Mouse (Mus musculus): ENCODE results near the gene Stpg4.

Gene Stpg4

GRCm38 (mm10) chr17:87458911-87459749, 31.6 kb upstream of the Stpg4 start:
- DNase-seq (ENCODE audit: low read depth, low spot score) = peak; percentile 71
- H3K36me3 ChIP-seq (ENCODE audit: control insufficient read depth, insufficient read depth, low read length, poor library complexity, severe bottlenecking) = no peaks in the 10 kb centered on the region
- H3K27me3 ChIP-seq (ENCODE audit: control insufficient read depth, insufficient read depth, low read length, poor library complexity, severe bottlenecking) = no peaks in the 10 kb centered on the region; the same call in none of the 2 replicates

- DNase-seq (ENCODE audit: low read depth, low spot score) = no peak
- no peaks in the 10 kb centered on the region; the same call in none of the 2 replicates for H3K27me3 ChIP-seq (ENCODE audit: control insufficient read depth, insufficient read depth, low read length, poor library complexity, severe bottlenecking)
These were observed 30.4 kb upstream of the Stpg4 start for GRCm38 (mm10) chr17:87457961-87458360.

GRCm38 (mm10) chr17:87454121-87454520, 26.6 kb upstream of the Stpg4 start:
- DNase-seq (ENCODE audit: low read depth, low spot score) = no peak
- no peaks in the 10 kb centered on the region; the same call in none of the 2 replicates for H3K27me3 ChIP-seq (ENCODE audit: control insufficient read depth, insufficient read depth, low read length, poor library complexity, severe bottlenecking)
- H3K36me3 ChIP-seq (ENCODE audit: control insufficient read depth, insufficient read depth, low read length, poor library complexity, severe bottlenecking) = no peaks in the 10 kb centered on the region

More at GRCm38 (mm10) chr17:87457961-87458360, 30.4 kb upstream of the Stpg4 start:
- H3K36me3 ChIP-seq (ENCODE audit: control insufficient read depth, insufficient read depth, low read length, poor library complexity, severe bottlenecking) = no peaks in the 10 kb centered on the region

- no peak for DNase-seq (ENCODE audit: low read depth, low spot score)
- Histone ChIP-seq H3K27me3 (ENCODE audit: control insufficient read depth, insufficient read depth, low read length, poor library complexity, severe bottlenecking) (no peaks in the 10 kb centered on the region; the same call in none of the 2 replicates), H3K36me3 (ENCODE audit: control insufficient read depth, insufficient read depth, low read length, poor library complexity, severe bottlenecking) (no peaks in the 10 kb centered on the region)
These were observed 25.8 kb upstream of the Stpg4 start for GRCm38 (mm10) chr17:87453336-87453735.

GRCm38 (mm10) chr17:87448881-87449280, 21.3 kb upstream of the Stpg4 start:
- Histone ChIP-seq H3K27me3 (ENCODE audit: control insufficient read depth, insufficient read depth, low read length, poor library complexity, severe bottlenecking) (no peaks in the 10 kb centered on the region), H3K36me3 (ENCODE audit: control insufficient read depth, insufficient read depth, low read length, poor library complexity, severe bottlenecking) (no peaks in the 10 kb centered on the region)
- no peak for DNase-seq (ENCODE audit: low read depth, low spot score)

- H3K27me3 ChIP-seq (ENCODE audit: control insufficient read depth, insufficient read depth, low read length, poor library complexity, severe bottlenecking) = no peaks in the 10 kb centered on the region
These were observed 20.8 kb upstream of the Stpg4 start for GRCm38 (mm10) chr17:87448339-87448738.

GRCm38 (mm10) chr17:87447612-87448200, 20.2 kb upstream of the Stpg4 start:
- no peak for DNase-seq (ENCODE audit: low read depth, low spot score)
- Histone ChIP-seq H3K27me3 (ENCODE audit: control insufficient read depth, insufficient read depth, low read length, poor library complexity, severe bottlenecking) (no peaks in the 10 kb centered on the region), H3K36me3 (ENCODE audit: control insufficient read depth, insufficient read depth, low read length, poor library complexity, severe bottlenecking) (no peaks in the 10 kb centered on the region)

More at GRCm38 (mm10) chr17:87448339-87448738, 20.8 kb upstream of the Stpg4 start:
- DNase-seq (ENCODE audit: low read depth, low spot score) = no peak
- H3K36me3 ChIP-seq (ENCODE audit: control insufficient read depth, insufficient read depth, low read length, poor library complexity, severe bottlenecking) = no peaks in the 10 kb centered on the region

- peak; percentile 99 for DNase-seq (ENCODE audit: low read depth, low spot score)
- Histone ChIP-seq H3K36me3 (ENCODE audit: control insufficient read depth, insufficient read depth, low read length, poor library complexity, severe bottlenecking) (no peaks in the 10 kb centered on the region), H3K27me3 (ENCODE audit: control insufficient read depth, insufficient read depth, low read length, poor library complexity, severe bottlenecking) (no peaks in the 10 kb centered on the region)
These were observed 19.4 kb upstream of the Stpg4 start, which contains the start of gene Calm2 for GRCm38 (mm10) chr17:87446767-87447611. Calm2 (minus strand) TSS chr17:87446935.

GRCm38 (mm10) chr17:87445917-87446766, 18.6 kb upstream of the Stpg4 start:
- H3K36me3 ChIP-seq (ENCODE audit: control insufficient read depth, insufficient read depth, low read length, poor library complexity, severe bottlenecking) = no peaks in the 10 kb centered on the region
- peak; percentile 77 for DNase-seq (ENCODE audit: low read depth, low spot score)
- no peaks in the 10 kb centered on the region for H3K27me3 ChIP-seq (ENCODE audit: control insufficient read depth, insufficient read depth, low read length, poor library complexity, severe bottlenecking)

GRCm38 (mm10) chr17:87445337-87445916, 17.9 kb upstream of the Stpg4 start:
- no peaks in the 10 kb centered on the region for H3K36me3 ChIP-seq (ENCODE audit: control insufficient read depth, insufficient read depth, low read length, poor library complexity, severe bottlenecking)
- no peaks in the 10 kb centered on the region for H3K27me3 ChIP-seq (ENCODE audit: control insufficient read depth, insufficient read depth, low read length, poor library complexity, severe bottlenecking)
- peak; percentile 35 for DNase-seq (ENCODE audit: low read depth, low spot score)

- H3K36me3 ChIP-seq (ENCODE audit: control insufficient read depth, insufficient read depth, low read length, poor library complexity, severe bottlenecking) = peaks cover 3% of the 10 kb centered on the region; the same call in 1 of the 2 replicates
These were observed 17.2 kb upstream of the Stpg4 start for GRCm38 (mm10) chr17:87444763-87445162.

GRCm38 (mm10) chr17:87441537-87441936, 14.0 kb upstream of the Stpg4 start:
- DNase-seq (ENCODE audit: low read depth, low spot score) = no peak
- Histone ChIP-seq H3K27me3 (ENCODE audit: control insufficient read depth, insufficient read depth, low read length, poor library complexity, severe bottlenecking) (no peaks in the 10 kb centered on the region), H3K36me3 (ENCODE audit: control insufficient read depth, insufficient read depth, low read length, poor library complexity, severe bottlenecking) (peaks cover 3% of the 10 kb centered on the region; the same call in 1 of the 2 replicates)

More at GRCm38 (mm10) chr17:87444763-87445162, 17.2 kb upstream of the Stpg4 start:
- H3K27me3 ChIP-seq (ENCODE audit: control insufficient read depth, insufficient read depth, low read length, poor library complexity, severe bottlenecking) = no peaks in the 10 kb centered on the region
- DNase-seq (ENCODE audit: low read depth, low spot score) = no peak

- no peak for DNase-seq (ENCODE audit: low read depth, low spot score)
- H3K27me3 ChIP-seq (ENCODE audit: control insufficient read depth, insufficient read depth, low read length, poor library complexity, severe bottlenecking) = no peaks in the 10 kb centered on the region
- H3K36me3 ChIP-seq (ENCODE audit: control insufficient read depth, insufficient read depth, low read length, poor library complexity, severe bottlenecking) = peaks cover 6% of the 10 kb centered on the region
These were observed 11.9 kb upstream of the Stpg4 start for GRCm38 (mm10) chr17:87439441-87439840.
